Mouse (Mus musculus) adrenal gland (tissue): Measurements from ENCODE around the gene Plekha6.
"Not testable (repeated sequence)": the region's sequence is repeated elsewhere in the genome, so short reads cannot be mapped to it uniquely, and the experiment has no call there.

Experiments
- intact Hi-C: fragments of 180-260 bp; cut with DNase I; formaldehyde crosslinking; loops from one replicate; pipeline ENCODE4 v1.15.1; 2025

Gene Plekha6

GRCm38 (mm10) chr1:133311946-133312345, 147.9 kb downstream of the Plekha6 start:
- intact Hi-C loops = loop anchor here (10.0 kb wide), 1 partner anchor 277 kb away; the partner anchor contains the start of gene Mdm4

DNA sequence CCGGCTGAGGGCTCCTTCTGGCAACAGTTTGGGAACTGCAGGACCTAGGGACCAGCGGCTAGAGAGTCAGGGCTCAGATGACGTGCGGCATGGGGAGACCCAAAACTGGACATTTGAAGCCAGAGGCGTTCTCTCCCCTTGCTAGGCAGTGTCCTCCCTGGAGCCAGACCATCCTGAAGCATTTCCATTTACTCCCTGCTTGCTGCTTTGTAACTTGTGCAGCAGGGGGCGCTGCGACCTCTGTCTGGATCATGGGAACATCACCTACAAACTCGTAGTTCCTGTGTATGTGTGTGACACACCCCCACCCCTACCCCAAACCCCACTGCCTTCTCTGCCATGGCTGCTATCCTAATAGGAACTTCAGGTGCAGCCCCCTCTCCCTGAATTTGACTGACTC, 150.4 kb downstream of the Plekha6 start:
- intact Hi-C loops = loop anchor here (2.0 to 10.0 kb wide), 2 partner anchors 38 to 280 kb away; partner anchors contain the start of gene Mdm4

DNA sequence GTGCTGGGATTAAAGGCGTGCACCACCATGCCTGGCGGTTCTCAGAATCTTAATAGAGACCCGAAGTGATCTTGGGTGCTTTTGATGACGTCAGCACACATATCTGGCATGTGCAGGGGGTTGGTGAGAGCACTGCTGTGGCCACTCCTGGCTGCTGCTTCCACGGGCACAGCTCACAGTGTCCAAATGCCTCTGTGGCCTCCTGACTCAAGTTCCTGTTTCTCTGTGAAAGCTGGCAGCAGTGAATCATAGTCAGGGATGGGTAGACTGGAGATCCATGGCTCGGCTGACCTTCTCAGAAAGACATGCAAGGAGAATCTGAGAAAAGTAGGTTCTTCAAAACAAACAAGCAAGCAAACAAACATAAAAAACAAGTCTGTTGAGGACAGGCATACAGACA, 151.8 kb downstream of the Plekha6 start:
- intact Hi-C loops = loop anchor here (2.0 to 10.0 kb wide), 3 partner anchors 37 to 295 kb away; partner anchors contain the start of genes Mdm4 and Snrpe

GRCm38 (mm10) chr1:133316577-133316976, 152.6 kb downstream of the Plekha6 start:
- intact Hi-C loops = loop anchor here (2.0 to 10.0 kb wide), 2 partner anchors 282 to 294 kb away; partner anchors contain the start of genes Mdm4 and Snrpe

GRCm38 (mm10) chr1:133317149-133317548, 153.1 kb downstream of the Plekha6 start:
- intact Hi-C loops = loop anchor here (2.0 to 10.0 kb wide), 2 partner anchors 282 to 294 kb away; partner anchors contain the start of genes Mdm4 and Snrpe

GRCm38 (mm10) chr1:133321267-133321925, 157.4 kb downstream of the Plekha6 start, which contains the start of gene Kiss1:
Gene Kiss1, plus strand, starts transcription at chr1:133321875.
- intact Hi-C loops = no loop called here

- intact Hi-C loops = no loop called here
Measured at GRCm38 (mm10) chr1:133323333-133323732, 159.3 kb downstream of the Plekha6 start.

DNA sequence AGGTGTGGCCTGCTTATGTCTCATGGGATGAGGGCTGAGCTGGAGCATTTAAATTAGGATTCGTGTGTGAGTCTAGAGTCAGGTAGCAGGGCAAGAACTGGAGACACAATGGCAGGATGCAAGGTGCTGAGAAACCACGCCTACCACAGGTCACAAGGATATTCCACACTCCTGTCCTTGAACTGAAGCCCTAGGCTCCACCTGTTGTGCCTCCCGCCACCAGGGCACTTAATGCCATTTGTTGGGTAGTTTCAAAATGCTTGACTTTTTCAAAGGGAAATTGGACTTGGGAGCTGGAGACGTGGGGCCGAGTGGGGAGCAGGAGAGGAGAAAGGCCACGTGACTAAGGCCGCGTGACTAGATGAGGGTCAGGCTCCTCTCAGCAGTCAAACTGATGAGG, 161.9 kb downstream of the Plekha6 start:
- intact Hi-C loops = no loop called here

DNA sequence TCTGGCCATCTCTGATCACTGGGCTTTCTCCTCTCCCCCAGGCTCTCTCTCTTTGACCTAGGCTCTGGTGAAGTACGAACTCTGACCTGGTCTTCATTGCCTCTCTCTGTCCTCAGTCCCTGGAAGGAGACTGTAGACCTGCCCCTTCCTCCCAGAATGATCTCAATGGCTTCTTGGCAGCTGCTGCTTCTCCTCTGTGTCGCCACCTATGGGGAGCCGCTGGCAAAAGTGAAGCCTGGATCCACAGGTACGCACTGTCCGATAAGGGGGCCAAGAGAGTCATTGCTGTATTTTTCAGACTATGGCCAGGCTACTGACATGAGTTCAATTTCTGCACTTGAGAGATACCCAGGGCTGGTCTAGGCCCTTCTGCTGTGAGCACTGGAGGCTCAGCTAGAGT, 163.1 kb downstream of the Plekha6 start:
- intact Hi-C loops = no loop called here

- intact Hi-C loops = no loop called here
Measured at GRCm38 (mm10) chr1:133328299-133328795, 164.3 kb downstream of the Plekha6 start.

DNA sequence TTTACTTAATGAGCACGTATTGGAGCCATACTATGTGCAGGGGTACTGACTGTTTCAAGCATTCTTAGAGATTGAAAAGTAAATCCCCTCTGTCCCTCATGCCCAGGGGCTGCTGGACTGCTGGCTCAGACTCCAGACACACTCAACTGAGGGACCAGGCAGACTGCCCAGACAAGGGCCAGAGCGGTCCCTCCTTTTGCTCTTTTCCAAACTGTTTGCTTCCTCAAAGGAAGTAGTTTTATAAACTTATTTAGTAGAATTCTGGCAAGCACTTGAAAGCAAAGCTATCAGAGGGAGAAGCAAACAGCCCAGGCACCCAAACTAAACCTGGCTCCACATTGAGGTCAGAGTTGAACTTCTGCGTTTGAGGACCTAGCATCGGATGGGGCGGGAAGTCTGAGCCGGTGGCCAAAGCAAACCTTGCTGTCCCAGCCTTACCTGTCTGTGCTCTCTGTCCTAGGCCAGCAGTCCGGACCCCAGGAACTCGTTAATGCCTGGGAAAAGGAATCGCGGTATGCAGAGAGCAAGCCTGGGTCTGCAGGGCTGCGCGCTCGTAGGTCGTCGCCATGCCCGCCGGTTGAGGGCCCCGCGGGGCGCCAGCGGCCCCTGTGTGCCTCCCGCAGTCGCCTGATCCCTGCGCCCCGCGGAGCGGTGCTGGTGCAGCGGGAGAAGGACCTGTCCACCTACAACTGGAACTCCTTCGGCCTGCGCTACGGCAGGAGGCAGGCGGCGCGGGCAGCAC, 165.1 kb downstream of the Plekha6 start:
- intact Hi-C loops = no loop called here

DNA sequence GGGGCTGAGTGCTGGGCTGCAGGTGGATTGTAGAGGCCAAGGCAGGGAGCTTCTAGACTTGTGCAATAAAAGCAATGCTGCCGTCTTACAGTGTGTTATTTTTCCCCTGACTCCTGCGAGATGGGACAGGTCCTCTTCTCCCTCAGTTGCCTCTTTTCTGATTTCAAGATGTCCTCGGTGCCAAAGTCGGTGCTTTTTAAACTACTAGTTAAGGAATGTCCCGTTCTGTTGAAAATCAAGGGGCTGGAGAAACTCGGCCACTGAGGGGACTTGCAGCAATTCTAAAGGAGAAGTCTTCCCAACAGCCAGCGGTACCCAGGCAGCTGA, 165.6 kb downstream of the Plekha6 start:
- intact Hi-C loops = no loop called here

DNA sequence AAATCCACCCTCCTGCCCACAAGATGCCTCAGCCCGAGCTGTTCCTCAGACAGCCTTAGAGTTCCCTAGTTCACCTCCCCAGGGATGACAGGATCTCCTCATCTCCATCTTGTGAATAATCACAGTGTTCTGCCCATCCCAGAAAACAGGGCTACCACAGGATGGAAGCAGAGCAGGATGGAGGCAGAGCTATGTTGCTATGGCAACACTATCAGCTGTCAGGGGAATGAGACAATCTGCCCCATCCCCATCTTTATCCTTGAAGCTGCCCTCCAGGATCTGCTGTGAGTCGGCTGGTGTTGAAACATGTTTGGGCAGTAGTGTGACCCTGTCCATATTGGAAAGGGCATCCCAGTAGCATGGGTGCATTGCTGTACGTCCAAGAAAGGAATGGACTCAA, 167.1 kb downstream of the Plekha6 start:
- intact Hi-C loops = no loop called here

DNA sequence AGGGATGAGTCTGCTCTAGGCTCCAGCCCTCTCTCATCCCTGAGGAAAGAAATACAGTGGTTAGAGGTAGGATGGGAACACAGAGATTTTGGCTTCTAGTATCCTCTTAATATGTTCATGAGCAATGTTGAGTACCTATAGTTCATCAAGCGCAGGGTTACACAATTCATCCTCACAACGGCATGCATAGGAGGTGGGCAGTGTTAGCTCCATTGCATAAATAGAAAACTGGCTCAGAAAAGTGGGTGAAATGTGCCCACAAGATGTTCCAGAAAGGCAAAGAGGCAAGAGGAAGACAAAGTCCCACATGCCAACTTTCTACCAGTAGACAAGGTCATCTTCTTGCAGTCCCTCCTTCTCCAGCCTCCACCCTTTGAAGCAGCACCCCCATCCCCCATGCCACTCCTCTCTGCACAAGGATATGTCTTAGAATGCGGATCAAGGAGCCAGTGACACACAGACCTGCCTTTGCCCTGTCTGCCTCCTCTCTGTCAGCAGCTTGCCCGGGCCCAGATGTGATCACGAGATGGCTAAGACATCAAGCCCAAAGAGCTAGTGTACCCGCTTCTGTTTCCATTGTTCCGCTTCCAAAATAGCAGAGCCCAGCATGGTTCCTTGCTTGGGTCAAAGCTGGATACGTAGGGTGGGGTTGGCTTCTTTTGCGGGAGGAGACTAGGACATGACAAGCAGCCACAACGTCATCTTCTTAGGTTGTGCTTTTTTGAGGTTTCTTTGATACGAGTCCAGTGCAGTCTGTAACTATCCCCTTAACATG, 168.8 kb downstream of the Plekha6 start:
- intact Hi-C loops = no loop called here

GRCm38 (mm10) chr1:133333937-133334336, 169.9 kb downstream of the Plekha6 start:
- intact Hi-C loops = no loop called here

DNA sequence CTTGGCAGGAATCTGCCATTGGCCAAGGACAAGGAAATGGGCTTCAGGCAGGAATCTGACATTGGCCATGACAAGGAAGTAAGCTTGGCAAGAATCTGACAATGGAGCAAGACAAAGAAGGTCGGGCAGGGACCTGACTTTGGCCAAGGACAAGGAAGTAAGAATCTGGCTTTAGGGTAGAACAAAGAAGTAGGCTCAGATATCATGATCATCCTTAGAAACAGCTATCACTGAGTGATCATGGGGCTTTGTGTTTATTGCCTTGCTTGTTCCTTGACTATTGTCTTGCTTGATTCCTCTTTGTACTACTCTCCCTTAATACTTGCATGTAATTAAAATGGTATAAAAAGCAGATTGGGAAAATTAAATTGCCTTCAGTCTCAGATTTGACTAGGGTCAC, 176.4 kb downstream of the Plekha6 start:
- intact Hi-C loops = not testable (repeated sequence)

GRCm38 (mm10) chr1:133344357-133344756, 180.3 kb downstream of the Plekha6 start:
- intact Hi-C loops = no loop called here

- intact Hi-C loops = no loop called here
Measured at GRCm38 (mm10) chr1:133346531-133346930, 182.5 kb downstream of the Plekha6 start.

DNA sequence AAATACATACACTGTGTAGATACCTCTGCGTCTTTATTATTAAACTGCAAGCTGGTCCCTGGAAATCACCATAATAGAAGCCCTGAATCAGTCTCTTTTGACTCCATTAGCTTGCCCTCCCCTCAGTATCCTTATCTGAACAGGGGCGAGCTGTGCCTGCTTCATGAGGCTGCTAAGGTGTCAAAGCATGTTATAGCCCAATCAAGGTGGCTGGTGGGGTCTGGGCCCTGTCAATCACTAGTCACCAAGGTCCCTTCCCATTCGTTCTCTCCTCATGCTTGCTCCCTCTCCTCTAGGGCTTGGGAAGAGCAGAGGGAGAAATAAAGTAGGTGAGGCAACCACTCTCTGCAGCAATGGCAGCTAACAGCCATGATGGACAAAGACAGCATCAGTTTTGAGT, 183.2 kb downstream of the Plekha6 start:
- intact Hi-C loops = no loop called here

- intact Hi-C loops = no loop called here
Measured at GRCm38 (mm10) chr1:133347693-133348520, 183.9 kb downstream of the Plekha6 start.

- intact Hi-C loops = no loop called here
Measured at GRCm38 (mm10) chr1:133350210-133350609, 186.2 kb downstream of the Plekha6 start, which contains the start of gene Ren1. Gene Ren1, plus strand, starts transcription at chr1:133350510.
